Mouse (Mus musculus): ENCODE results near the gene Gm10282.

The Gm10282 gene

DNA sequence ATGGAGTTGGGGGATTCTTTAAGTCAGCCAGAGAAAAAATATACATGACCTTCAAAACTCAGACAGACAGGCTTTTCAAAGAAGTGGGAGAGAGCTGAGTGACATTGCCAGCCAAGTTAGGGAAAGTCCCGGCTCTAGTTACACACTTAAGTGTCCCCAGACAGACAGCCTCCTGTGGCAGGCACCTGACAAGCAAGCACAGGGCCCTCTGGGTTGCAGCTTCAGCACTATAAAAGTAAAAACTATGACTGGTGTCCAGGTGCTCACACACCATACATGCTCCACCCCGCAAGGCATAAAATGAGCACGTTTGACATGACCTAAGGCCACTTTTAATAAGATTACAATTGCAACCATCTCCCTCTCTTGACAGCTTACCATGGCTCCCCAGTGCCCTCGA lies 44.5 kb downstream of the Gm10282 start:
- no peak for DNase-seq (ENCODE audit: low spot score)

DNA sequence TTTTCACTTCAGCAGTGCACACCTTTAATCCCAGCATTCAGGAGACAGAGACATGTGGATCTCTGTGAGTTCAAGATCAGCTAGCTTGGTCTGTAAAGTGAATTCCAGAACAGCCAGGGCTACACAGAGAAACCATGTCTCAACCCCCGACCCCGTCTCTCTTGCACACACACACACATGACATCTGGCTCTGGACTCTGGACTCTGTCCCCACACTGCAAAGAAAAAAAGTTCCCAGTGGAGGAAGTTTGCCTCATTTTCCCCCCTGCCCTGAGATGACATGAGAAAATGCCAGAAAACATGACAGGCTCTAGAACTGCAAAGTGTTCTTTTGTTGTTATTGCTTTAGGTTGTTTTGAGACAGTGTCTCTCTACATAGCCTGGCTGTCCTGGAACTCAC lies 45.2 kb downstream of the Gm10282 start:
- DNase-seq (ENCODE audit: low spot score), result no peak

DNA sequence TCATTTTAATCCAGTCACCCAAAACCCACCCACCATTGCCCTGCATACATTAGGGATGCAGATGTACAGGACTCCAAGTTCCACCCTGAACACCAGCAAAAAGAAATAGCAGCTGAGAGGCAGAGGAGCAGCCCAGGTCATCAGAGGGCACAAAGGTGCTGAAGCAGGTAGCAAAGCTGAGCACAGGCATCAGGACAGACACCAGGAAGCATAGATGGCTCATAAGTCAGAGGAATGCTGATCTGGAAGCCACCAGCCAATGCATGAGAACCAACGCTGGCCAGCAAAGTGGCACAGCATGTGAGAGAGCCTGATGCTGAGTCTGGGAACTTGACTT lies 47.2 kb downstream of the Gm10282 start:
- no peak for DNase-seq (ENCODE audit: low spot score)

DNA sequence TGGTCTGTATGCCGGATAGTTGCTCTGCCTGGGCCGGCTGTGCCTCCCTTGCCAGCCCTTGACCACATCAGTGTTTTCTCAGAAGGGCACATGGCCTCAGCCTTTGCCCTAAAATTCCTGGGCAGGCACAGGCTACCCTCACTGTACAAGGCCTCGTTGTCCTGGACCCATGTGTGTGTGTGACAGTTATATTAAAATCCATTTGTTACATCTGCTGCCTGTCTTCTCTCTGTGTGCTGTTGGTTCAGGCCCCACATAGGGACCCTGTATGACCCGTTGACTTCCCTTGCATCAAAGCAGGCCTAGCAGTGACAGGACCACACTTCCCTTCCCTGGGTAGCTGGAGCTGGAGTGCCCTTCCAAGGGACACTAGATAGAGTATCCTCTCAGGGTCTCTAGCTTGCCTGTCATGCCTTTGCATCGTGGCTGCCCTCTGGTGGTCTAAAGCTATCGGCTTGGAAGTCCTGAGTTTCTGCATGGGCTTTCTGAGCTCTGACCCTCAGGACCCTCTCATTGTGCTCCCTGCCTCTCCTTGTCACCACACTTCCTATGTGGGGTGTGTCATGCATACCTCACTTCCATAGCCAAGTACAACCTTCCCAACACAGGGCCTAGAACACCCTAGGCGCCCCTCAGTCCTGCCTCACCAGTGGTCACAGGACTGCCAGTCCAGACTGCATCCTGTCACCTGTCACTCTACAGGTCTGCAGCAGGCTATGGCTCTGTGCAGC lies 47.7 kb downstream of the Gm10282 start:
- DNase-seq (ENCODE audit: low spot score), result no peak
